ENCODE assay signal across 9 mouse cellular contexts in the genomic region with DNA sequence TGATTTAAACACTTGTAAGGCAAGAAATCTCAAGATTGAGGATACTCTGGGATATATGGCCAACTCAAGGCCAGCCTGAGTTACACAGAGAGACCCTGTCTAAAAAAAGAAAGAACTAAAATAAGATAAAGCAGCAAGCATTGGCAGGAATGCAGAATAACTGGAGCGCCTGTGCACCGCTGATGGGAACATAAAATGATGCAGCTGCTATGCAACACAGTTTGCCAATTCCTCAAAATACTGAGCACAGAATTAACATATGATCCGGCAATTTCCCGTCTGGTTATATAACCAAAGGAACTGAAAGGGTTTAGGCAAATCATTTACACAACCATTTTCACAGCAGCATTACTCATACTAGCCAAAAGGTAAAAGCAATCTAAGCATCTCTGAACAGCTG. TPM values are rescaled to one million over a fixed set of nuclear protein-coding genes. Genes with fewer than 3 reads are reported as not detected.
DNase-seq lines count a peak whose midpoint lies in the region; ATAC-seq and TF ChIP-seq lines count a peak whose summit lies in the region.
"Had no signal": no experiment of that assay in that cellular context is flagged by ENCODE, and none has a peak within 500 bp of the region (broad histone marks: within the 10 kb centered on the region; RNA-seq: fewer than 3 reads in every experiment).

No protein-coding gene starts in this region.

- ATAC-seq in forebrain, postnatal 0 days, result peak; percentile 85
- ATAC-seq in forebrain, embryonic 13.5 days, result no peak
- ATAC-seq in lung, embryonic 16.5 days (ENCODE audit: low read depth), result peak; percentile 72
- no peak for ATAC-seq in activated CD4-positive, CD25-positive, alpha-beta regulatory T cell, adult 4 months

- no peaks in the 10 kb centered on the region for H3K9me3 ChIP-seq in forebrain, postnatal 0 days (ENCODE audit: low read length)
- H3K9me3 ChIP-seq in forebrain, embryonic 13.5 days (replicated peaks), result no peaks in the 10 kb centered on the region
- H3K9me3 ChIP-seq in lung, embryonic 16.5 days (ENCODE audit: control insufficient read depth, low read length), result no peaks in the 10 kb centered on the region
- H3K9me3 ChIP-seq: limb, embryonic 13.5 days had no signal

- no peak overlapping the region for H3K4me3 ChIP-seq in forebrain, postnatal 0 days (ENCODE audit: low read depth, low read length)
- no peak overlapping the region for H3K4me3 ChIP-seq in forebrain, embryonic 13.5 days
- no peak overlapping the region for H3K4me3 ChIP-seq in lung, embryonic 16.5 days (ENCODE audit: low read length)
- H3K4me3 ChIP-seq: limb, embryonic 13.5 days had no signal

- WGBS in forebrain, postnatal 0 days, result 43% methylated on average over 4 of the region's 4 CpGs
- WGBS in forebrain, embryonic 13.5 days, result 89% methylated on average over 4 of the region's 4 CpGs
- 72% methylated on average over 4 of the region's 4 CpGs for WGBS in lung, embryonic 16.5 days

- intact Hi-C loops in heart, postnatal 25 days (cut with DNase I), result loop anchor here (2.0 kb wide), 1 partner anchor 25 kb away; no protein-coding TSS in a partner anchor

- no peak overlapping the region for H3K4me2 ChIP-seq in forebrain, postnatal 0 days (ENCODE audit: low read depth)
- H3K4me2 ChIP-seq in forebrain, embryonic 13.5 days, result no peak overlapping the region
- H3K4me2 ChIP-seq in lung, embryonic 16.5 days (ENCODE audit: low read depth, low read length), result no peak overlapping the region
- H3K4me2 ChIP-seq: limb, embryonic 13.5 days had no signal

- peaks cover 5% of the 10 kb centered on the region; the same call in 1 of the 2 replicates for H3K4me1 ChIP-seq in forebrain, postnatal 0 days (ENCODE audit: insufficient read depth)
- no peaks in the 10 kb centered on the region for H3K4me1 ChIP-seq in forebrain, embryonic 13.5 days
- peaks cover 5% of the 10 kb centered on the region; the same call in 1 of the 2 replicates for H3K4me1 ChIP-seq in lung, embryonic 16.5 days (replicated peaks; ENCODE audit: control insufficient read depth, insufficient read depth, low read length)

- no peak for TF ChIP-seq CTCF in forebrain, postnatal 0 days (IDR thresholded peaks at IDR 0.05; ENCODE audit: low read depth)

- H3K27ac ChIP-seq in forebrain, postnatal 0 days (ENCODE audit: low read depth, low read length), result peak overlapping the region; percentile 67
- H3K27ac ChIP-seq in forebrain, embryonic 13.5 days, result no peak overlapping the region
- no peak overlapping the region for H3K27ac ChIP-seq in lung, embryonic 16.5 days (ENCODE audit: low read length)
- H3K27ac ChIP-seq: limb, embryonic 13.5 days had no signal

- no peaks in the 10 kb centered on the region for H3K36me3 ChIP-seq in forebrain, postnatal 0 days (ENCODE audit: insufficient read depth)
- H3K36me3 ChIP-seq in forebrain, embryonic 13.5 days (ENCODE audit: poor library complexity, severe bottlenecking), result 0 out of 2 replicates have a peak, but pooled peaks cover 3% of the 10 kb centered on the region
- H3K36me3 ChIP-seq in lung, embryonic 16.5 days (ENCODE audit: control insufficient read depth, insufficient read depth, low read length), result no peaks in the 10 kb centered on the region
- H3K36me3 ChIP-seq: limb, embryonic 13.5 days had no signal

- H3K9ac ChIP-seq in forebrain, postnatal 0 days, result no peak overlapping the region
- H3K9ac ChIP-seq in forebrain, embryonic 13.5 days, result no peak overlapping the region
- H3K9ac ChIP-seq in lung, embryonic 16.5 days (ENCODE audit: low read length), result no peak overlapping the region
- H3K9ac ChIP-seq: limb, embryonic 13.5 days had no signal

- no peaks in the 10 kb centered on the region for H3K27me3 ChIP-seq in forebrain, postnatal 0 days (ENCODE audit: insufficient read depth, low read length)
- no peaks in the 10 kb centered on the region for H3K27me3 ChIP-seq in forebrain, embryonic 13.5 days
- no peaks in the 10 kb centered on the region for H3K27me3 ChIP-seq in lung, embryonic 16.5 days (ENCODE audit: control insufficient read depth, insufficient read depth, low read depth, low read length)
- H3K27me3 ChIP-seq: limb, embryonic 13.5 days had no signal

- peak; percentile 73 for DNase-seq in forebrain, postnatal 0 days
- DNase-seq in lung, postnatal 14 days, result no peak
- peak; percentile 13 for DNase-seq in heart, postnatal 25 days (ENCODE audit: low spot score)
- DNase-seq in right cerebral cortex, postnatal 14 days, result peak; percentile 16
- no peak for DNase-seq in adrenal gland, adult 2 months

RNA-seq across cellular contexts. Expression of a gene that starts 30.0 kb away (rescaled TPM):
- total RNA-seq in forebrain, postnatal 0 days (2014; rRNA removed), result 45.5 and 57.6 TPM in 2 replicates
- 21.4 and 31.0 TPM in 2 replicates for polyA plus RNA-seq in forebrain, postnatal 0 days (2015; fragmentation: Nextera tagmentation; extraction: Ambion mirVana)
- polyA plus RNA-seq in forebrain, embryonic 13.5 days (2015; fragmentation: Nextera tagmentation; extraction: Ambion mirVana), result 21.3 and 24.3 TPM in 2 replicates
- polyA plus RNA-seq in lung, embryonic 16.5 days (2015; fragmentation: Nextera tagmentation; extraction: Ambion mirVana), result 11.6 and 12.4 TPM in 2 replicates
- 10 to 100 TPM; 75.4 to 89.1 TPM for total RNA-seq in heart, postnatal 25 days (2021)
- polyA plus RNA-seq in activated CD4-positive, CD25-positive, alpha-beta regulatory T cell, adult 4 months (2017; shearing (Covaris generic)), result 10 to 100 TPM; 20.8 to 23.4 TPM
- total RNA-seq in adrenal gland, adult 2 months (2021), result 100 to 1,000 TPM in 1 of 2 experiments, 10 to 100 TPM in 1; 97.0 to 100 TPM
- 23.0 and 30.3 TPM in 2 replicates for polyA plus RNA-seq in adrenal gland, adult 2 months (2012; rRNA removed)

Comparison
In these comparisons a context has a peak if more than half of its experiments do, and no peak if none do; other contexts are left out.
1. ATAC-seq: peak in forebrain, postnatal 0 days (single experiment) and lung, embryonic 16.5 days (single experiment); none in forebrain, embryonic 13.5 days (single experiment) and activated CD4-positive, CD25-positive, alpha-beta regulatory T cell, adult 4 months (single experiment).
2. DNase-seq: peak in forebrain, postnatal 0 days (single experiment), heart, postnatal 25 days (single experiment) and right cerebral cortex, postnatal 14 days (single experiment); none in lung, postnatal 14 days (single experiment) and adrenal gland, adult 2 months (single experiment).